Mouse (Mus musculus) stomach, postnatal 0 days (tissue): Measurements from ENCODE around the gene Akt2.

Experiments
- CTCF ChIP-seq: IDR thresholded peaks from 2 replicates; pipeline ENCODE4 v1.5.1; 2016; ENCODE audit warnings: antibody characterized with exemption, low read depth, mild to moderate bottlenecking, moderate library complexity
- EP300 ChIP-seq: optimal IDR thresholded peaks from 2 replicates; pipeline ENCODE3; 2016; ENCODE audit warnings: antibody characterized with exemption

GRCm38 (mm10) chr7:27674195-27674521, 82.8 kb downstream of the Akt2 start:
- TF ChIP-seq EP300 (no peak), CTCF (no peak)
